Mouse (Mus musculus) megakaryocyte progenitor cell, adult 5-6 weeks (primary cell): Measurements from ENCODE around the gene Vmn2r108. TPM values are rescaled to one million over a fixed set of nuclear protein-coding genes. Genes with fewer than 3 reads are reported as not detected.
"Not testable (repeated sequence)": the region's sequence is repeated elsewhere in the genome, so short reads cannot be mapped to it uniquely, and the experiment has no call there.

Experiments
- ATAC-seq: replicated peaks from 2 replicates; pipeline ENCODE4 v1.8.0; 2016; ENCODE audit warnings: mild to moderate bottlenecking, moderate TSS enrichment, inconsistent platforms; ENCODE audit not compliant: poor library complexity
- total RNA-seq, 2 experiments: library from RNA; stranded (forward) in 1 of 2; stranded (reverse) in 1 of 2; fragments of 157-497, 149-512 nt in 1 of 2; fragments of 200-1000 nt in 1 of 2; gene quantifications; 2 replicates each; pipeline versions ENCODE4 v1.2.3 to v1.2.4; 2015 to 2017

The Vmn2r108 gene
- total RNA-seq (2015) = not detected in 2 replicates
- total RNA-seq (2017) = not detected in 2 replicates

GRCm38 (mm10) chr17:20481231-20481630, at the start of gene Vmn2r108:
Gene Vmn2r108, minus strand, starts transcription at chr17:20481331.
- ATAC-seq = no peak

DNA sequence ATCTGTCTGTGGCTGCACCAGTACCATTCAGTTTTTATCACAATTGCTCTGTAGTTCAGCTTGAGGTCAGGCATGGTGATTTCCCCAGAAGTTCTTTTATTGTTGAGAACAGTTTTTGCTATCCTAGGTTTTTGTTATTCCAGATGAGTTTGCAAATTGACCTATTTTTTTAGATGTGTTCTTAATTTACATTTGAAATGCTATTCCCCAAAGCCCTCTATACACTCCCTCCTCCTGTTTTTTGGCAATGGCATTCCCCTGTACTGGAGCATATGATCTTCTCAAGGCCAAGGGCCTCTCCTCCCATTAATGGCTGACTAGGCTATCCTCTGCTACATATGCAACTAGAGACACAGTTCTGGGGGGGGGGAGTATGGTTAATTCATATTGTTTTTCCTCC, 27.1 kb upstream of the Vmn2r108 start:
- ATAC-seq = not testable (repeated sequence)

DNA sequence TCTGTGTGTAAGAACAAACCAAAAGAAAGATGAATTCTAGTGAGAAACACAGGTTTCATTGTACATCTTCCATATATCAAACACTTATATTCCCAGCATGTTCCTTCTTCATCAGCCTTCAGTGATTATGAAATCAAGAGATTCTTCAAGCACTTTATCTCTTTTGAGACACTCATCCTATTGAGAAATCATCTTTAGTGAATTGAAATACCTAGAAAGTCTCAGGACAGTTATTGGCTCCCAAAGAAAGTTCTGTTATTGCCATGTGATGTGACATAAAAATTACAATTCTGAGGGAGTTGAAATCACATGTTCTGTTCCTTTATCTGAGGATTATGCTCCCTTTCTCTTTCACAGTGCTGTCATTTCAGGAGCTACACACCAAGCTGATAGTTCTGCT, 16.7 kb upstream of the Vmn2r108 start, which contains the start of gene Vmn1r225:
Gene Vmn1r225, plus strand, starts transcription at position 301 of the 400 bp plus-strand sequence.
- ATAC-seq = no peak

DNA sequence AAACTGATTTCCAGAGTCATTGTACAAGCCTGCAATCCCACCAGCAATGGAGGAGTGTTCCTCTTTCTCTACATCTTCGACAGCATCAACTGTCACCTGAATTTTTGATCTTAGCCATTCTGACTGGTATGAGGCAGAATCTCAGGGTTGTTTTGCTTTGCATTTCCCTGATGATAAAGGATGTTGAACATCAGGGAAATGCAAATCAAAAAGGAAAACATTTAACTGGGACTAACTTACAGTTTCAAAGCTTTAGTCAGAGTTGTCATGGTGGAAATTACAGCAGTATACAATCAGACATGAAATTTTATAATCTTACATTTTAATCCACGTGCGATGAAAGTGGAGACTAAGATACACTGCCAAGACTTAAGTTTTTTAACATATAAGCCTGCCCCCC, 7.8 kb downstream of the Vmn2r108 start:
- ATAC-seq = no peak

- no peak for ATAC-seq
These were observed 41.9 kb downstream of the Vmn2r108 start for GRCm38 (mm10) chr17:20439263-20439662.

DNA sequence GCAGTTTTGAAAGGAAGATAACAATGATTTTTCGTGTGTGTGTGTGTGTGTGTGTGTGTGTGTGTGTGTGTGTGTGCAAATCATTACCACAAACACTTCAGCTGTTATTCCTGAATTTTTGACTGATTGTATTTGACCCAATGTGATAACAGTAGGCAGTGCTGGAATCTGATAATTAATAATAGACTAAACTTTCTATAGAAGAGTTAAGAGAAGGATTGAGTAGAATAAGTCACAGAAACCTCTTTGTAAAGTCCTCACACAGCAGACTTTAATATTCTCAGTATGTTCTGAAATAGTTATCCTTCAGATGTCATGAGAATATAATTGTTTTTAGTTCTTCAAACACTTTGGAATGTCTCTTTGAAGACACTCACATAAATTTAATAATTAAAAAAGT, 67.3 kb downstream of the Vmn2r108 start, which contains the start of gene Vmn1r224:
Gene Vmn1r224, plus strand, starts transcription at position 301 of the 400 bp plus-strand sequence.
- no peak for ATAC-seq

Other genes starting within 250 kb of the Vmn2r108 start
- gene Vmn2r105, start 246.3 kb downstream of the Vmn2r108 start, total RNA-seq (2015) = not detected in 2 replicates
- not detected in 2 replicates for gene Vmn2r105, start 246.3 kb downstream of the Vmn2r108 start, total RNA-seq (2017)
- gene Vmn2r106, start 195.8 kb downstream of the Vmn2r108 start, total RNA-seq (2015) = not detected in 2 replicates
- gene Vmn2r106, start 195.8 kb downstream of the Vmn2r108 start, total RNA-seq (2017) = not detected in 2 replicates
- not detected in 2 replicates for gene Vmn2r107, start 136.1 kb downstream of the Vmn2r108 start, total RNA-seq (2015)
- not detected in 2 replicates for gene Vmn2r107, start 136.1 kb downstream of the Vmn2r108 start, total RNA-seq (2017)
- not detected in 2 replicates for gene Vmn1r224, start 67.2 kb downstream of the Vmn2r108 start, total RNA-seq (2015)
- gene Vmn1r224, start 67.2 kb downstream of the Vmn2r108 start, total RNA-seq (2017) = not detected in 2 replicates
- gene Vmn1r225, start 16.8 kb upstream of the Vmn2r108 start, total RNA-seq (2015) = not detected in 2 replicates
- gene Vmn1r225, start 16.8 kb upstream of the Vmn2r108 start, total RNA-seq (2017) = not detected in 2 replicates
- gene Vmn2r109, start 83.4 kb upstream of the Vmn2r108 start, total RNA-seq (2015) = not detected in 2 replicates
- gene Vmn2r109, start 83.4 kb upstream of the Vmn2r108 start, total RNA-seq (2017) = not detected in 2 replicates
- gene Vmn2r110, start 115.1 kb upstream of the Vmn2r108 start, total RNA-seq (2015) = not detected in 2 replicates
- not detected in 2 replicates for gene Vmn2r110, start 115.1 kb upstream of the Vmn2r108 start, total RNA-seq (2017)
- gene Fpr-rs3, start 143.5 kb upstream of the Vmn2r108 start, total RNA-seq (2015) = not detected in 2 replicates
- not detected in 2 replicates for gene Fpr-rs3, start 143.5 kb upstream of the Vmn2r108 start, total RNA-seq (2017)
- gene Vmn1r226, start 201.5 kb upstream of the Vmn2r108 start, total RNA-seq (2015) = not detected in 2 replicates
- not detected in 2 replicates for gene Vmn1r226, start 201.5 kb upstream of the Vmn2r108 start, total RNA-seq (2017)
- not detected in 2 replicates for gene Vmn1r227, start 248.5 kb upstream of the Vmn2r108 start, total RNA-seq (2015)
- gene Vmn1r227, start 248.5 kb upstream of the Vmn2r108 start, total RNA-seq (2017) = not detected in 2 replicates